Mouse (Mus musculus) forebrain, embryonic 11.5 days (tissue): ENCODE results near the gene Rhoc. TPM values are rescaled to one million over a fixed set of nuclear protein-coding genes. Genes with fewer than 3 reads are reported as not detected.
A peak's percentile ranks its signal among the peaks of the same experiment; 100 is the strongest.

Source experiments
- ATAC-seq: fragments of 200-750 bp; cut with Nextera tagmentation; replicated peaks from 2 replicates; pipeline ENCODE4 v1.8.0; 2017; ENCODE audit warnings: moderate TSS enrichment; ENCODE audit not compliant: low FRiP score
- DNase-seq: peaks from one replicate; pipeline ENCODE4 v3.0.0-alpha.2; 2017; ENCODE audit warnings: low spot score
- H3K27ac ChIP-seq: fragments of 300-500 bp; sonication (generic); 2 replicates; pipeline ENCODE4 v1.5.1; 2014; ENCODE audit warnings: low read depth, low read length
- H3K27me3 ChIP-seq: fragments of 300-500 bp; sonication (generic); 2 replicates; pipeline ENCODE4 v1.6.1; 2014; ENCODE audit warnings: mild to moderate bottlenecking, low read length, mixed read lengths; ENCODE audit not compliant: control insufficient read depth, insufficient read depth
- H3K36me3 ChIP-seq: fragments of 300-500 bp; sonication (generic); 2 replicates; pipeline ENCODE4 v1.6.1; 2014; ENCODE audit warnings: mild to moderate bottlenecking, low read length, moderate library complexity, mixed read lengths; ENCODE audit not compliant: control insufficient read depth, insufficient read depth
- H3K4me1 ChIP-seq: fragments of 300-500 bp; sonication (generic); replicated peaks from 2 replicates; pipeline ENCODE4 v1.6.1; 2014; ENCODE audit warnings: low read length, mixed read lengths; ENCODE audit not compliant: control insufficient read depth, insufficient read depth
- H3K4me2 ChIP-seq: fragments of 300-500 bp; sonication (generic); 2 replicates; pipeline ENCODE4 v1.6.1; 2014; ENCODE audit warnings: low read depth, mild to moderate bottlenecking, low read length, moderate library complexity, mixed read lengths; ENCODE audit not compliant: severe bottlenecking
- H3K4me3 ChIP-seq: fragments of 300-500 bp; sonication (generic); 2 replicates; pipeline ENCODE4 v1.5.1; 2014; ENCODE audit warnings: low read depth, low read length
- H3K9ac ChIP-seq: fragments of 300-500 bp; sonication (generic); 2 replicates; pipeline ENCODE4 v1.6.1; 2014; ENCODE audit warnings: low read length
- H3K9me3 ChIP-seq: fragments of 300-500 bp; sonication (generic); 2 replicates; pipeline ENCODE4 v1.6.1; 2016; ENCODE audit warnings: low read length, mixed read lengths; ENCODE audit not compliant: control insufficient read depth
- WGBS: fragments of 180-500 bp; shearing (Covaris S2); extraction: QIAGEN DNeasy Blood & Tissue Kit; methylation state at CpG from one replicate; pipeline ENCODE4 v1.1.7; 2014; 5-methylcytosine and 5-hydroxymethylcytosine counted together
- polyA plus RNA-seq: library from polyadenylated mRNA; unstranded; fragments of >200 nt; fragmentation: Nextera tagmentation; extraction: Ambion mirVana; gene quantifications from 2 replicates; pipeline ENCODE4 v1.2.1, GENCODE M21; 2014

Gene Rhoc
- polyA plus RNA-seq, 1 experiment from 2014 or later: 80.5 TPM

DNA sequence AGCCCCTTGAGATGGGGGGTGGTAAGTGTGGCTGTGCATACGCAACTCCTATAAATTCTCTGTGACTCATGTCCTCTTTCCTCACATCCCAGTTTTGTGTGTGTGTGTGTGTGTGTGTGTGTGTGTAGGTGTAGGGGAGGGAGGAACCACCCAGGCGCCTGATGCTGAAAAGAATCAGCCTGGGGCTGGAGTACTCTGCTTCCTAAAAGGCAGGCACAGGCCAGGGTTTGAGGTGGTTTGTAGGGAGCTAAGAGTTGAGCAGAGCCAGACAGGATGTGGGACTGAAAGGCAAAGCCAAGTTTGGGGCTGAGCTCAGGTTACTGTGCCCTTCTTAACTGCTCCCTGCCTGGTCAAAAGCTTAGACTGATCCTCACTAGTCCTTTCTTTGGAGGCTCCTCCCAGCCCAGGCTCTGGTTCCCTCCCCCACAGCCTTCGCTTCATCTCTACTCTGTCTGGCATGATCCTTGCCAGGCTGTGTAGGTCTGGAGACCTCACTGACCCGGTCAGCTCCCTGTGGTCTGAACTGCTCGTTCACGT, 2.3 kb downstream of the Rhoc start:
- H3K4me2 ChIP-seq: peak overlapping the region; percentile 88
- H3K4me1 ChIP-seq: peaks cover 23% of the 10 kb centered on the region
- DNase-seq (no peak), ATAC-seq (no peak)
- H3K9me3 ChIP-seq: no peaks in the 10 kb centered on the region
- WGBS: 16% methylated on average over 6 of the region's 6 CpGs
- no peaks in the 10 kb centered on the region for H3K27me3 ChIP-seq
- peak overlapping the region; percentile 69 for H3K9ac ChIP-seq
- H3K4me3 ChIP-seq: peak overlapping the region; percentile 55
- no peak overlapping the region for H3K27ac ChIP-seq
- H3K36me3 ChIP-seq: no peaks in the 10 kb centered on the region; the same call in 1 of the 2 replicates

DNA sequence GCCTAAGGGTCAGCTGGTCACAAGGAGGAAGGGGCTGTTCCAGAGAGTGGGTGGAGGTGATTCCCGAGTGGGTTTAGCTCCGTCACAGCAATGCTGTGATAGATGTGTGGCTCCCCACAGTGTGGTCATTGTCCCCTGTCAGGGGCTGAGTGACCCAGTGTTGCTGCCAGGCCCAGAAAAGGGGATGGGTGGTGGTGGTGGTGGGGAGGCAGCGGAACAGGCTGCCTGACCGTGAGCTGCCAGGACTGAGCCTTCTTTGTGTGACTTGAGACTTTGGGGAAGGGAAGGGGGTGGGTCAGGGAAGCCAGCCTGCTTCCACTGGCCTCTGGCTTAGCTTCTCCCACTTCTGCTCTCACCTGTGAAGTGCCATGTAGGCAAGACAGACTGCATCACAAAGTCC, 2.8 kb downstream of the Rhoc start:
- Histone ChIP-seq H3K27ac (no peak overlapping the region), H3K27me3 (no peaks in the 10 kb centered on the region), H3K4me2 (peak overlapping the region; percentile 88), H3K36me3 (no peaks in the 10 kb centered on the region; the same call in 1 of the 2 replicates), H3K9ac (peak overlapping the region; percentile 69; the same call in 1 of the 2 replicates), H3K4me3 (no peak overlapping the region), H3K9me3 (no peaks in the 10 kb centered on the region), H3K4me1 (peaks cover 24% of the 10 kb centered on the region)
- ATAC-seq (no peak), DNase-seq (no peak)
- 22% methylated on average over 4 of the region's 4 CpGs for WGBS

DNA sequence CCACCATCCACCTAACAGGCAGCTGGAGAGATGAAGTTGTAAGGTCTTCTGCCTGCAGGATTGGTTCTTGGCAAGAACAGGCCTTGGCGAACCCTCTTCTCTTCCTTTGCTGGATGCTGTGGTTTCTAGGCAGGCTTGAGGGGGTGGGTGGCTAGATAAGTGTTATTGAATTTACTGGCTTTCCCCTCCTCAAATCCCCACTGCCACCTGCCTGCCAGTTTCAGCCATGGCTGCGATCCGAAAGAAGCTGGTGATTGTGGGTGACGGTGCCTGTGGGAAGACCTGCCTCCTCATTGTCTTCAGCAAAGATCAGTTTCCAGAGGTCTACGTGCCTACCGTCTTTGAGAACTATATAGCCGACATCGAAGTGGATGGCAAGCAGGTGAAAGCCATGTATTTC, 3.5 kb downstream of the Rhoc start:
- no peaks in the 10 kb centered on the region for H3K9me3 ChIP-seq
- no peak overlapping the region for H3K4me3 ChIP-seq
- ATAC-seq: no peak
- no peak overlapping the region for H3K27ac ChIP-seq
- no peak overlapping the region for H3K9ac ChIP-seq
- DNase-seq: no peak
- no peaks in the 10 kb centered on the region for H3K27me3 ChIP-seq
- H3K4me1 ChIP-seq: peaks cover 24% of the 10 kb centered on the region
- WGBS: 93% methylated on average over 8 of the region's 8 CpGs
- no peaks in the 10 kb centered on the region; the same call in 1 of the 2 replicates for H3K36me3 ChIP-seq
- H3K4me2 ChIP-seq: no peak overlapping the region

DNA sequence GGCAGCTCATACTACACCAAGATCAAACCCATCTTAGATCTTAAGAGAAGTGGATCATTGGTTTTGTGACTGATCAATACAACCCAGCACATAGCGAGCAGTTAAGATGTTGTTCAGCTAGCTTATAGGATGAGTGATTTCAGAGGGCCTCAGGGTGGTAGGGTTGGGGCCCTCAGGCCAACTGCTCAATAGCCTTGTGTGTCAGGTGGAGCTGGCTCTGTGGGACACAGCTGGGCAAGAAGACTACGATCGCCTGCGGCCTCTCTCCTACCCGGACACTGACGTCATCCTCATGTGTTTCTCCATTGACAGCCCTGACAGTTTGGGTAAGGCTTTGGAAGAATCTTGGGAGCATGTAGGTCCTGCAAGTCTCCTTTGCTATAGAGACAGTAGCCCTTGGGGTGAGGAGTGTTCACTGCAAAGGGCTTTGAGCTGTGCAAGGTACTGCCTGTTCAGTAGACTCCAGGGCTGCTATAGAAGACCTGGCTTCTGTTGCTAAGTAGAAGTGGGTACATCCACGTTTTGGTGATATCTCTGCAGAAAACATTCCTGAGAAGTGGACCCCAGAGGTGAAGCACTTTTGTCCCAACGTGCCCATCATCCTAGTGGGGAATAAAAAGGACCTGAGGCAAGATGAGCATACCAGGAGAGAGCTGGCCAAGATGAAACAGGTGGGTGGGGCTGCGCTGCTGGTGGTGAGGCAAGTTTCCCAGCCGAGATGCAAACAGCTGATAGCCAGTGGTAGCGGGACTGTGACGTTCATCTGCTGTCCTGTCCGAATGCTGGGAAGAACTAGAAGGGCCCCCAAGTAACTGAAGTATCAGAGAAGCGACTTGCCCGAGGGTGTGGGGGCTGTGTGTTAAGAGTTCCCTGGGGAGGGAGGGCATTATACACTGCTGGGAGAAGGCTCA, 4.4 kb downstream of the Rhoc start:
- H3K4me3 ChIP-seq: no peak overlapping the region
- H3K9me3 ChIP-seq: no peaks in the 10 kb centered on the region
- H3K9ac ChIP-seq: no peak overlapping the region
- H3K36me3 ChIP-seq: no peaks in the 10 kb centered on the region; the same call in 1 of the 2 replicates
- no peak overlapping the region for H3K27ac ChIP-seq
- no peak for ATAC-seq
- H3K27me3 ChIP-seq: no peaks in the 10 kb centered on the region
- peaks cover 24% of the 10 kb centered on the region for H3K4me1 ChIP-seq
- WGBS: 82% methylated on average over 15 of the region's 15 CpGs
- no peak overlapping the region for H3K4me2 ChIP-seq
- no peak for DNase-seq

DNA sequence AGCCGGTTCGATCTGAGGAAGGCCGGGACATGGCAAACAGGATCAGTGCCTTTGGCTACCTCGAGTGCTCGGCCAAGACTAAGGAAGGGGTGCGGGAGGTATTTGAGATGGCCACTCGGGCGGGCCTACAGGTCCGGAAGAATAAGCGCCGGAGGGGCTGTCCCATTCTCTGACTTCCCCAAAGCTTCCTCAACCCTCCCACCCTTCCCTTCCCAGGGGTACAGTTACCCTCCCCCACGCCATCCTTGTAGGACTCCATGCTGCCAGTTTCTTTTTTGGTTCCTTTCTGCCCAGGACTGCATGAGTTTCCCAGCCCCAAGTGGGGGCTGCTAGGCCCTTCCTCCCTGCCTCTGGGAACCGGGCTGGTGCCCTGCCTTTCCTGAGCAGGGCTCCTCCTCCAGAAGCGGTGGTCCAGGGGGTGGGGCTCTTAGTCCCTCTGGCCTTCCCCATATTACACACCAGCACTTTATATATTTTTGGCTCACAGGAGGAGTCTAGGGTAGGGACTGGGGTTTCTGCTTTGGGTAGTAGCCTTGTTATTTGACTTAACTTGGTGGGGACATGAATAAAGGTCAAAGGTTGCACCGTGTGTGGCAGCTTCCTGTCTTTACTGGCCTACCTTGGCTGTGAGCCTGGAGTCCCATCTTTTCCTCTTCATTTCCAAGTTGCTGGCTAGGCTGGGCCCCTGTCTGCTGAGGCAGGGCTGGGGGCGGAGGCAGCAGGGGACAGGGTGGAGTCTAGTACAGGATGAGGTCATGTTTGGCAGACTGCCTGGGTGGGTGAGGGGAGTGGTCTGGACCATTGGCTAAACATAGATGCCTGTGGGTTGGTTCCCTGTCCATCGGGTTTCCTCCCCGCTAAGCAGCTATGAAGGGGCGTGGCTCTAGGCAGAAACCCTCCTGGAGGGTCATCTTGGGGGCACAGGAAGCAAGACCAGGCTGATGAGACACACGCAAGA, 6.0 kb downstream of the Rhoc start:
- Histone ChIP-seq H3K36me3 (no peaks in the 10 kb centered on the region; the same call in 1 of the 2 replicates), H3K4me2 (0 out of 2 replicates have a peak overlapping the region, but pooled peaks have one; percentile 18), H3K9me3 (no peaks in the 10 kb centered on the region), H3K9ac (no peak overlapping the region), H3K27me3 (no peaks in the 10 kb centered on the region), H3K4me3 (no peak overlapping the region), H3K27ac (peak overlapping the region; percentile 57), H3K4me1 (peaks cover 23% of the 10 kb centered on the region)
- peak; percentile 91 for ATAC-seq
- WGBS: 64% methylated on average over 20 of the region's 20 CpGs
- peak; percentile 92 for DNase-seq

DNA sequence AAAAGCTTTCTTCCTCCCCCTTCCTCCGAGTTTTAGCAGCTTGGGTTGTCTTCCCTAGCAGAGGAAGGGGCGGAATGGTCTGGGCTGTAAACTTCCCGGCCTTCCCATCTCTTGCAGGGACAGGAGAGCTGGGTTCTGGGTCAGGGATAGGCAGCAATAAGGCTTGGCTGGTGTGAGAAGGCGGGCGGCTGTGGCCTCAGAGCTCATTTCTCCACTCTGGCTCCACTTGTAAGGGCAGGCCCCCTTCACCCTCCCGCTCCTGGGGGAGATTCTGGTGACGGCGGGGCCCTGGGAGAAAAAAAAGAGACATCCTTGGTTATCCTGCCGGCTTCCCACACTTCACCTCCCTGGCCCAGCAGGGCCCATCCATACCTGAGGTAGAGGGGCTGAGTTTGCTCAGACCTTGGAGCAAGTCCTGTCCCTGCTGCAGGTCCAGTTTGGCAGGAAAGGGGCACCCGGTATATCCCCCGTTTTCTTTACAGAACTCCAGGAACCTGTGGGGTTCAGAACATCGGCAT, 6.8 kb downstream of the Rhoc start:
- Histone ChIP-seq H3K4me2 (no peak overlapping the region), H3K4me3 (no peak overlapping the region), H3K27ac (no peak overlapping the region), H3K36me3 (no peaks in the 10 kb centered on the region; the same call in 1 of the 2 replicates), H3K9me3 (no peaks in the 10 kb centered on the region), H3K9ac (no peak overlapping the region), H3K27me3 (no peaks in the 10 kb centered on the region), H3K4me1 (peaks cover 21% of the 10 kb centered on the region)
- no peak for DNase-seq
- 72% methylated on average over 12 of the region's 12 CpGs for WGBS
- ATAC-seq: no peak

DNA sequence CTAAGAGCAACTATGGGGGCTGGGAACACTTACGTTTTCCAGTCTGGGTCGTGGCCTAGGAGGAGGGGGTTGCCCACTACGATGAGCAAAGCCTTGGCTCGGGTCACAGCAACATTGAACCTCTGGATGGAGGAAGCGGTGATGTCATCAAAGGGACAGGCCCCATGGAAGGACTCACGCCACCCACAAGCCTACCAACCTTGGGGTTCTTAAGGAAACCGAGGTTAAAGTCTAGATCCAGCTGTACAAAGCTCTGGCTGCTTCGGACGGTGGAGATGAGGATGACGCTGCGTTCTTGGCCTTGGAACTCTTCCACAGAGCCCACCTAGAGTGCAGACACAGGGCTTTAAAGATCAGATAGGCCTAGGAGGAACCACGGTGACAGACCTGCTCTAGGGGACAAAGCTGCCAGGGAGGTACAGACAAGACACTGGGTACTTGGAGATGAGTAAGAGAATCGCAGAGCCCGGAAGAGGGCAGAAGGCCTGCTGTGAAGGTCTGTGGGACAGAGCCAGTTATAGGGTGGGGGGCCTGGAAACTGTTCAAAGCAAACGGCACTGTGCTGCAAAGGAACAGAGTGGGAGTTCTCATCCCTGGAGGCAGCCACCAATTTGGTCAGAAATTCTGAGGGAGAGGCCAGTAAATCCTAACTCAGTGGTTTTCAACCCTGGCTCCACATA, 7.6 kb downstream of the Rhoc start:
- no peak for ATAC-seq
- no peaks in the 10 kb centered on the region for H3K9me3 ChIP-seq
- H3K36me3 ChIP-seq: no peaks in the 10 kb centered on the region; the same call in 1 of the 2 replicates
- no peak overlapping the region for H3K27ac ChIP-seq
- DNase-seq: no peak
- no peaks in the 10 kb centered on the region for H3K27me3 ChIP-seq
- peaks cover 13% of the 10 kb centered on the region for H3K4me1 ChIP-seq
- H3K4me3 ChIP-seq: no peak overlapping the region
- no peak overlapping the region for H3K9ac ChIP-seq
- H3K4me2 ChIP-seq: no peak overlapping the region
- 85% methylated on average over 15 of the region's 15 CpGs for WGBS
